Mouse (Mus musculus): ENCODE data around the gene Xpo6. TPM values are rescaled to one million over a fixed set of nuclear protein-coding genes. Genes with fewer than 3 reads are reported as not detected.

Xpo6 gene
- polyA plus RNA-seq, 1 experiment from 2014 or later: 56.5 TPM

GRCm38 (mm10) chr7:126194175-126194574, 6.1 kb downstream of the Xpo6 start:
- no peak for DNase-seq (ENCODE audit: low spot score)

- DNase-seq (ENCODE audit: low spot score): no peak
These were observed 8.8 kb downstream of the Xpo6 start for GRCm38 (mm10) chr7:126191471-126191870.

- no peak for DNase-seq (ENCODE audit: low spot score)
These were observed 10.8 kb downstream of the Xpo6 start for GRCm38 (mm10) chr7:126189517-126189916.

GRCm38 (mm10) chr7:126185999-126186398, 14.3 kb downstream of the Xpo6 start:
- DNase-seq (ENCODE audit: low spot score): no peak

- no peak for DNase-seq (ENCODE audit: low spot score)
These were observed 16.7 kb downstream of the Xpo6 start for GRCm38 (mm10) chr7:126183583-126183982.

- peak; percentile 26 for DNase-seq (ENCODE audit: low spot score)
These were observed 18.8 kb downstream of the Xpo6 start for GRCm38 (mm10) chr7:126181487-126181886.

- peak; percentile 73 for DNase-seq (ENCODE audit: low spot score)
These were observed 19.3 kb downstream of the Xpo6 start for GRCm38 (mm10) chr7:126180956-126181355.

GRCm38 (mm10) chr7:126178804-126179203, 21.5 kb downstream of the Xpo6 start:
- DNase-seq (ENCODE audit: low spot score): peak; percentile 72

GRCm38 (mm10) chr7:126175999-126176398, 24.3 kb downstream of the Xpo6 start:
- no peak for DNase-seq (ENCODE audit: low spot score)

GRCm38 (mm10) chr7:126175456-126175855, 24.8 kb downstream of the Xpo6 start:
- no peak for DNase-seq (ENCODE audit: low spot score)

- DNase-seq (ENCODE audit: low spot score): no peak
These were observed 25.4 kb downstream of the Xpo6 start for GRCm38 (mm10) chr7:126174863-126175262.

GRCm38 (mm10) chr7:126172001-126172400, 28.3 kb downstream of the Xpo6 start:
- no peak for DNase-seq (ENCODE audit: low spot score)

GRCm38 (mm10) chr7:126168584-126168983, 31.7 kb downstream of the Xpo6 start:
- no peak for DNase-seq (ENCODE audit: low spot score)

GRCm38 (mm10) chr7:126167426-126167825, 32.9 kb downstream of the Xpo6 start:
- DNase-seq (ENCODE audit: low spot score): no peak

GRCm38 (mm10) chr7:126166571-126166970, 33.7 kb downstream of the Xpo6 start:
- DNase-seq (ENCODE audit: low spot score): no peak

- DNase-seq (ENCODE audit: low spot score): no peak
These were observed 42.1 kb downstream of the Xpo6 start for GRCm38 (mm10) chr7:126158238-126158637.

- DNase-seq (ENCODE audit: low spot score): no peak
These were observed 44.6 kb downstream of the Xpo6 start for GRCm38 (mm10) chr7:126155746-126156145.

GRCm38 (mm10) chr7:126154731-126155130, 45.6 kb downstream of the Xpo6 start:
- DNase-seq (ENCODE audit: low spot score): no peak

GRCm38 (mm10) chr7:126152324-126152723, 48.0 kb downstream of the Xpo6 start:
- no peak for DNase-seq (ENCODE audit: low spot score)

- no peak for DNase-seq (ENCODE audit: low spot score)
These were observed 54.1 kb downstream of the Xpo6 start for GRCm38 (mm10) chr7:126146156-126146555.

GRCm38 (mm10) chr7:126144364-126144763, 55.9 kb downstream of the Xpo6 start:
- no peak for DNase-seq (ENCODE audit: low spot score)

- DNase-seq (ENCODE audit: low spot score): no peak
These were observed 62.5 kb downstream of the Xpo6 start for GRCm38 (mm10) chr7:126137850-126138249.

- no peak for DNase-seq (ENCODE audit: low spot score)
These were observed 64.9 kb downstream of the Xpo6 start for GRCm38 (mm10) chr7:126135391-126135790.

- no peak for DNase-seq (ENCODE audit: low spot score)
These were observed 65.5 kb downstream of the Xpo6 start for GRCm38 (mm10) chr7:126134634-126135321.
